Mouse (Mus musculus) kidney, embryonic 15.5 days (tissue): ENCODE data around the gene Fahd2a. TPM values are rescaled to one million over a fixed set of nuclear protein-coding genes. Genes with fewer than 3 reads are reported as not detected.

Source experiments
- ATAC-seq: fragments of 200-750 bp; cut with Nextera tagmentation; replicated peaks from 2 replicates; pipeline ENCODE4 v1.8.0; 2017; ENCODE audit warnings: moderate TSS enrichment; ENCODE audit not compliant: low FRiP score
- H3K27ac ChIP-seq: fragments of 300-500 bp; sonication (generic); 2 replicates; pipeline ENCODE4 v1.5.1; 2015; ENCODE audit warnings: mild to moderate bottlenecking, inconsistent platforms
- H3K27me3 ChIP-seq: fragments of 300-500 bp; sonication (generic); 2 replicates; pipeline ENCODE4 v1.6.1; 2015; ENCODE audit warnings: inconsistent platforms
- H3K36me3 ChIP-seq: fragments of 300-500 bp; sonication (generic); 2 replicates; pipeline ENCODE4 v1.6.1; 2015; ENCODE audit warnings: inconsistent platforms
- H3K4me1 ChIP-seq: fragments of 300-500 bp; sonication (generic); 2 replicates; pipeline ENCODE4 v1.6.1; 2015; ENCODE audit warnings: inconsistent platforms
- H3K4me2 ChIP-seq: fragments of 300-500 bp; sonication (generic); 2 replicates; pipeline ENCODE4 v1.6.1; 2015; ENCODE audit warnings: moderate library complexity, mild to moderate bottlenecking, inconsistent platforms
- H3K4me3 ChIP-seq: fragments of 300-500 bp; sonication (generic); replicated peaks from 2 replicates; pipeline ENCODE4 v1.5.1; 2015; ENCODE audit warnings: mild to moderate bottlenecking, inconsistent platforms
- H3K9ac ChIP-seq: fragments of 300-500 bp; sonication (generic); 2 replicates; pipeline ENCODE4 v1.6.1; 2015; ENCODE audit warnings: mild to moderate bottlenecking, inconsistent platforms
- H3K9me3 ChIP-seq: fragments of 300-500 bp; sonication (generic); replicated peaks from 2 replicates; pipeline ENCODE4 v1.6.1; 2016; ENCODE audit warnings: inconsistent platforms
- WGBS: fragments of 180-500 bp; shearing (Covaris S2); methylation state at CpG from one replicate; pipeline ENCODE4 v1.1.7; 2015; ENCODE audit warnings: mixed read lengths; 5-methylcytosine and 5-hydroxymethylcytosine counted together
- polyA plus RNA-seq: library from polyadenylated mRNA; unstranded; fragments of >200 nt; fragmentation: Nextera tagmentation; extraction: Ambion mirVana; gene quantifications from 2 replicates; pipeline ENCODE4 v1.2.1, GENCODE M21; 2015

Gene Fahd2a
- polyA plus RNA-seq, 1 experiment from 2014 or later: 34.9 TPM

GRCm38 (mm10) chr2:127424977-127425376 is 19.4 kb downstream of the Fahd2a start, which contains the start of gene Gpat2:
Gene Gpat2, plus strand, starts transcription at chr2:127425199.
- ATAC-seq: no peak
- H3K4me3 ChIP-seq: no peak within 1 kb of the TSS
- no peaks in the 10 kb centered on the region for H3K36me3 ChIP-seq
- no peaks in the 10 kb centered on the region for H3K9me3 ChIP-seq
- no peak within 1 kb of the TSS for H3K4me2 ChIP-seq
- H3K27me3 ChIP-seq: no peaks in the 10 kb centered on the region
- H3K9ac ChIP-seq: no peak within 1 kb of the TSS
- H3K27ac ChIP-seq: no peak within 1 kb of the TSS
- H3K4me1 ChIP-seq: no peaks in the 10 kb centered on the region
- WGBS: 85% methylated on average over 17 of the region's 17 CpGs

- WGBS: 56% methylated on average over 10 of the region's 10 CpGs
These were observed 25.9 kb downstream of the Fahd2a start for GRCm38 (mm10) chr2:127418266-127418970.

GRCm38 (mm10) chr2:127416706-127417105 is 27.7 kb downstream of the Fahd2a start:
- H3K27ac ChIP-seq: peak overlapping the region; percentile 62; the same call in 1 of the 2 replicates
- WGBS: 36% methylated on average over 3 of the region's 3 CpGs
- no peak for ATAC-seq

More at GRCm38 (mm10) chr2:127418266-127418970, 25.9 kb downstream of the Fahd2a start:
- Histone ChIP-seq H3K9me3 (no peaks in the 10 kb centered on the region), H3K36me3 (no peaks in the 10 kb centered on the region), H3K27ac (peak overlapping the region; percentile 19; the same call in 1 of the 2 replicates), H3K27me3 (no peaks in the 10 kb centered on the region), H3K4me1 (0 out of 2 replicates have a peak, but pooled peaks cover 5% of the 10 kb centered on the region), H3K9ac (no peak overlapping the region), H3K4me3 (no peak overlapping the region), H3K4me2 (no peak overlapping the region)
- ATAC-seq: no peak

GRCm38 (mm10) chr2:127415806-127416205 is 28.6 kb downstream of the Fahd2a start:
- ATAC-seq: peak; percentile 74
- peak overlapping the region; percentile 62 for H3K27ac ChIP-seq

More at GRCm38 (mm10) chr2:127416706-127417105, 27.7 kb downstream of the Fahd2a start:
- H3K36me3 ChIP-seq: no peaks in the 10 kb centered on the region
- 0 out of 2 replicates have a peak, but pooled peaks cover 5% of the 10 kb centered on the region for H3K4me1 ChIP-seq
- no peaks in the 10 kb centered on the region for H3K9me3 ChIP-seq
- H3K9ac ChIP-seq: no peak overlapping the region
- H3K4me3 ChIP-seq: no peak overlapping the region
- H3K27me3 ChIP-seq: no peaks in the 10 kb centered on the region
- H3K4me2 ChIP-seq: no peak overlapping the region

GRCm38 (mm10) chr2:127411126-127411525 is 33.2 kb downstream of the Fahd2a start:
- no peak overlapping the region for H3K27ac ChIP-seq
- H3K4me2 ChIP-seq: no peak overlapping the region
- no peak overlapping the region for H3K9ac ChIP-seq
- H3K4me1 ChIP-seq: 0 out of 2 replicates have a peak, but pooled peaks cover 5% of the 10 kb centered on the region
- ATAC-seq: no peak
- H3K4me3 ChIP-seq: no peak overlapping the region
- no peaks in the 10 kb centered on the region for H3K36me3 ChIP-seq
- H3K9me3 ChIP-seq: no peaks in the 10 kb centered on the region
- WGBS: 68% methylated on average over 6 of the region's 6 CpGs
- no peaks in the 10 kb centered on the region for H3K27me3 ChIP-seq

More at GRCm38 (mm10) chr2:127415806-127416205, 28.6 kb downstream of the Fahd2a start:
- 41% methylated on average over 10 of the region's 10 CpGs for WGBS
- Histone ChIP-seq H3K4me3 (no peak overlapping the region), H3K9ac (no peak overlapping the region), H3K4me1 (0 out of 2 replicates have a peak, but pooled peaks cover 5% of the 10 kb centered on the region), H3K9me3 (no peaks in the 10 kb centered on the region), H3K36me3 (no peaks in the 10 kb centered on the region), H3K27me3 (no peaks in the 10 kb centered on the region), H3K4me2 (no peak overlapping the region)

- Histone ChIP-seq H3K4me3 (no peak overlapping the region), H3K27me3 (no peaks in the 10 kb centered on the region), H3K4me2 (no peak overlapping the region), H3K4me1 (peaks cover 2% of the 10 kb centered on the region; the same call in 1 of the 2 replicates), H3K9ac (no peak overlapping the region), H3K27ac (no peak overlapping the region), H3K36me3 (no peaks in the 10 kb centered on the region), H3K9me3 (no peaks in the 10 kb centered on the region)
- no peak for ATAC-seq
- 73% methylated on average over 7 of the region's 7 CpGs for WGBS
These were observed 45.6 kb downstream of the Fahd2a start for GRCm38 (mm10) chr2:127398738-127399137.

GRCm38 (mm10) chr2:127394606-127395161 is 49.7 kb downstream of the Fahd2a start:
- Histone ChIP-seq H3K9ac (no peak overlapping the region), H3K27me3 (no peaks in the 10 kb centered on the region), H3K36me3 (no peaks in the 10 kb centered on the region), H3K27ac (no peak overlapping the region), H3K4me2 (no peak overlapping the region), H3K4me1 (peaks cover 2% of the 10 kb centered on the region; the same call in 1 of the 2 replicates), H3K4me3 (no peak overlapping the region), H3K9me3 (no peaks in the 10 kb centered on the region)
- ATAC-seq: no peak
- WGBS: 67% methylated on average over 5 of the region's 5 CpGs

- no peak overlapping the region for H3K9ac ChIP-seq
- peaks cover 2% of the 10 kb centered on the region; the same call in 1 of the 2 replicates for H3K4me1 ChIP-seq
- H3K9me3 ChIP-seq: no peaks in the 10 kb centered on the region
- no peak overlapping the region for H3K4me3 ChIP-seq
- no peak overlapping the region for H3K27ac ChIP-seq
- ATAC-seq: no peak
- H3K4me2 ChIP-seq: no peak overlapping the region
- H3K27me3 ChIP-seq: no peaks in the 10 kb centered on the region
- H3K36me3 ChIP-seq: no peaks in the 10 kb centered on the region
- 64% methylated on average over 3 of the region's 3 CpGs for WGBS
These were observed 53.0 kb downstream of the Fahd2a start for GRCm38 (mm10) chr2:127391323-127391722.

GRCm38 (mm10) chr2:127390846-127391245 is 53.5 kb downstream of the Fahd2a start:
- H3K4me1 ChIP-seq: peaks cover 2% of the 10 kb centered on the region; the same call in 1 of the 2 replicates
- no peak overlapping the region for H3K9ac ChIP-seq
- H3K9me3 ChIP-seq: no peaks in the 10 kb centered on the region
- no peak overlapping the region for H3K4me2 ChIP-seq
- H3K27me3 ChIP-seq: no peaks in the 10 kb centered on the region
- no peak overlapping the region for H3K4me3 ChIP-seq
- no peak for ATAC-seq
- H3K27ac ChIP-seq: no peak overlapping the region
- 65% methylated on average over 4 of the region's 4 CpGs for WGBS
- H3K36me3 ChIP-seq: no peaks in the 10 kb centered on the region

- no peak overlapping the region for H3K27ac ChIP-seq
- peaks cover 2% of the 10 kb centered on the region; the same call in 1 of the 2 replicates for H3K4me1 ChIP-seq
- WGBS: 77% methylated on average over 3 of the region's 3 CpGs
- no peaks in the 10 kb centered on the region for H3K27me3 ChIP-seq
- H3K4me3 ChIP-seq: no peak overlapping the region
- no peaks in the 10 kb centered on the region for H3K36me3 ChIP-seq
- H3K9ac ChIP-seq: no peak overlapping the region
- H3K4me2 ChIP-seq: no peak overlapping the region
- no peaks in the 10 kb centered on the region for H3K9me3 ChIP-seq
- ATAC-seq: no peak
These were observed 54.0 kb downstream of the Fahd2a start for GRCm38 (mm10) chr2:127390352-127390751.

GRCm38 (mm10) chr2:127387521-127387920 is 56.8 kb downstream of the Fahd2a start:
- no peak for ATAC-seq
- no peaks in the 10 kb centered on the region for H3K27me3 ChIP-seq
- WGBS: 81% methylated on average over 2 of the region's 2 CpGs

More at GRCm38 (mm10) chr2:127387521-127387920, 56.8 kb downstream of the Fahd2a start:
- H3K9ac ChIP-seq: no peak overlapping the region
- no peak overlapping the region for H3K4me3 ChIP-seq
- no peak overlapping the region for H3K27ac ChIP-seq
- H3K9me3 ChIP-seq: no peaks in the 10 kb centered on the region
- H3K36me3 ChIP-seq: no peaks in the 10 kb centered on the region
- no peak overlapping the region for H3K4me2 ChIP-seq
- H3K4me1 ChIP-seq: no peaks in the 10 kb centered on the region
